Mouse (Mus musculus) hindbrain, embryonic 13.5 days (tissue): ENCODE data around the gene Spaca4. TPM values are rescaled to one million over a fixed set of nuclear protein-coding genes. Genes with fewer than 3 reads are reported as not detected.

Experiments used
- ATAC-seq: fragments of 200-750 bp; cut with Nextera tagmentation; 2 replicates; pipeline ENCODE4 v1.8.0; 2017; ENCODE audit warnings: moderate TSS enrichment; ENCODE audit not compliant: low FRiP score
- H3K27ac ChIP-seq: fragments of 300-500 bp; sonication (generic); 2 replicates; pipeline ENCODE4 v1.5.1; 2015; ENCODE audit warnings: inconsistent platforms, mild to moderate bottlenecking, moderate library complexity
- H3K27me3 ChIP-seq: fragments of 300-500 bp; sonication (generic); 2 replicates; pipeline ENCODE4 v1.6.1; 2015; ENCODE audit warnings: mild to moderate bottlenecking, inconsistent platforms
- H3K36me3 ChIP-seq: fragments of 300-500 bp; sonication (generic); 2 replicates; pipeline ENCODE4 v1.6.1; 2015; ENCODE audit warnings: mild to moderate bottlenecking, inconsistent platforms
- H3K4me1 ChIP-seq: fragments of 300-500 bp; sonication (generic); replicated peaks from 2 replicates; pipeline ENCODE4 v1.6.1; 2015; ENCODE audit warnings: inconsistent platforms
- H3K4me2 ChIP-seq: fragments of 300-500 bp; sonication (generic); 2 replicates; pipeline ENCODE4 v1.6.1; 2015; ENCODE audit warnings: inconsistent platforms, mild to moderate bottlenecking, moderate library complexity
- H3K4me3 ChIP-seq: fragments of 300-500 bp; sonication (generic); 2 replicates; pipeline ENCODE4 v1.5.1; 2015; ENCODE audit warnings: mild to moderate bottlenecking, inconsistent platforms
- H3K9ac ChIP-seq: fragments of 300-500 bp; sonication (generic); 2 replicates; pipeline ENCODE4 v1.6.1; 2015; ENCODE audit warnings: mild to moderate bottlenecking, inconsistent platforms
- H3K9me3 ChIP-seq: fragments of 300-500 bp; sonication (generic); 2 replicates; pipeline ENCODE4 v1.6.1; 2016; ENCODE audit warnings: inconsistent platforms
- WGBS: fragments of 180-500 bp; shearing (Covaris S2); methylation state at CpG from one replicate; pipeline ENCODE4 v1.1.7; 2015; 5-methylcytosine and 5-hydroxymethylcytosine counted together
- polyA plus RNA-seq: library from polyadenylated mRNA; unstranded; fragments of >200 nt; fragmentation: Nextera tagmentation; extraction: Ambion mirVana; gene quantifications from 2 replicates; pipeline ENCODE4 v1.2.1, GENCODE M21; 2015

Gene Spaca4
- polyA plus RNA-seq, 1 experiment from 2014 or later, result not detected

DNA sequence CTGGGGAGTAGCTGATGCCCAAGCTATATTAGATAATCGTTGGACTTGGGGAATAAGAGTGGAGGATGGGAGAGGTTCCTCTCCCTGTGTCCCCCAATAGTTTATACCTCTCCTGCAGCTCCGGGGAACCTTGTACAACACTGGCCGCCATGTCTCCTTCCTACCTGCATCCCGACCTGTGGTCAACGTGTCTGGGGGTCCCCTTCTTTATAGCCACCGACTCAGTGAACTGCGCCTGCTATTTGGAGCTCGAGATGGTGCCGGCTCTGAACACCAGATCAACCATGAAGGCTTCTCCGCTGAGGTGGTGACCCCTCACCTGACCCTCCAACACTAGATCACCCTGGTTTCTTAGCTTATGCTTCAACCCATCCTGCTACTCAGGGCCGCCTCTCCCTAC is 23.3 kb downstream of the Spaca4 start:
- H3K27me3 ChIP-seq, result peaks cover 24% of the 10 kb centered on the region
- H3K9me3 ChIP-seq, result no peaks in the 10 kb centered on the region
- 0 out of 2 replicates have a peak overlapping the region, but pooled peaks have one; percentile 71 for H3K9ac ChIP-seq
- 0 out of 2 replicates have a peak overlapping the region, but pooled peaks have one; percentile 4 for H3K4me2 ChIP-seq
- H3K4me3 ChIP-seq, result no peak overlapping the region; the same call in 1 of the 2 replicates
- H3K36me3 ChIP-seq, result no peaks in the 10 kb centered on the region
- H3K4me1 ChIP-seq, result peaks cover 71% of the 10 kb centered on the region
- 92% methylated on average over 11 of the region's 11 CpGs for WGBS
- no peak overlapping the region for H3K27ac ChIP-seq
- no peak for ATAC-seq

DNA sequence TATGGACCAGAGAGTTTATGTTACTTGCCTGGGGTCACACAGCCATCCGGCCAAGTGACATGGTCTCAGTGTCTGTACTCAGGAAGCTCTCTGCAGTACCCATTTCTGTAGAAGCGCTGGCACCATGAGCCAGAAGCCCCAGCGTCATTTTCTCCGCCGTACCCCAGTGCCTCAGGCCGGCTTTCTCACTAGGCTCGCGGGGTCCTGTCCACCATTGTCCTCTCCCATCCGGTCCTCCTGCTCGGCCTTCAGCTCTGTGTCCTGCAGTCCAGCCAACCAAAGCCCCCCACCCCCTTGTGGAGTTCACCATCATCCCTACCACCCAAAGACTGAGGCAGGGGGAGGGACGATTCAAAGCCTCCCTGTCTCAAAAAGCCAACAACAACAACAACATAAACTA is 24.0 kb downstream of the Spaca4 start:
- ATAC-seq, result no peak
- H3K9me3 ChIP-seq, result no peaks in the 10 kb centered on the region
- peaks cover 64% of the 10 kb centered on the region for H3K4me1 ChIP-seq
- WGBS, result 92% methylated on average over 11 of the region's 11 CpGs
- H3K36me3 ChIP-seq, result no peaks in the 10 kb centered on the region
- H3K27me3 ChIP-seq, result peaks cover 24% of the 10 kb centered on the region
- peak overlapping the region; percentile 54 for H3K4me3 ChIP-seq
- H3K4me2 ChIP-seq, result peak overlapping the region; percentile 94
- H3K9ac ChIP-seq, result 0 out of 2 replicates have a peak overlapping the region, but pooled peaks have one; percentile 25
- H3K27ac ChIP-seq, result no peak overlapping the region

DNA sequence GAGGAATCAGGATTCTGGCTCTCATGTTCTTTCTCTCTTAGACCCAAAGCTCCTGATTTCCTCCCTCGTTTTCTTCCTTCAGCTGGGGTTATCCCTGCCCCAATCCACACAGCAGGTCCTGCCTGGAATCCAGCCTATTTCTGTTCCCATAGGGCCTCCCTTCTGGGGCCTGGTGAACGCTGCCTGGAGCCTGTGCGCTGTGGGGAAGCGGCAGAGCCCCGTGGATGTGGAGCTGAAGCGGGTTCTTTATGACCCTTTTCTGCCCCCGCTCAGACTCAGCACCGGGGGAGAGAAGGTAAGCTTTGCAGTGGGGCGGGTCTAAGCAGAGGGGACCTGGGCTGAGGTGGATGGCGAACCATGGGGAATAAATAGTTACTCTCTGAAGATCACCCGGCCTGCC is 24.5 kb downstream of the Spaca4 start:
- Histone ChIP-seq H3K4me1 (peaks cover 58% of the 10 kb centered on the region), H3K4me3 (peak overlapping the region; percentile 54), H3K27me3 (peaks cover 24% of the 10 kb centered on the region), H3K27ac (peak overlapping the region; percentile 86), H3K9me3 (no peaks in the 10 kb centered on the region), H3K9ac (peak overlapping the region; percentile 71), H3K36me3 (no peaks in the 10 kb centered on the region), H3K4me2 (peak overlapping the region; percentile 94)
- WGBS, result 29% methylated on average over 11 of the region's 11 CpGs
- no peak for ATAC-seq

DNA sequence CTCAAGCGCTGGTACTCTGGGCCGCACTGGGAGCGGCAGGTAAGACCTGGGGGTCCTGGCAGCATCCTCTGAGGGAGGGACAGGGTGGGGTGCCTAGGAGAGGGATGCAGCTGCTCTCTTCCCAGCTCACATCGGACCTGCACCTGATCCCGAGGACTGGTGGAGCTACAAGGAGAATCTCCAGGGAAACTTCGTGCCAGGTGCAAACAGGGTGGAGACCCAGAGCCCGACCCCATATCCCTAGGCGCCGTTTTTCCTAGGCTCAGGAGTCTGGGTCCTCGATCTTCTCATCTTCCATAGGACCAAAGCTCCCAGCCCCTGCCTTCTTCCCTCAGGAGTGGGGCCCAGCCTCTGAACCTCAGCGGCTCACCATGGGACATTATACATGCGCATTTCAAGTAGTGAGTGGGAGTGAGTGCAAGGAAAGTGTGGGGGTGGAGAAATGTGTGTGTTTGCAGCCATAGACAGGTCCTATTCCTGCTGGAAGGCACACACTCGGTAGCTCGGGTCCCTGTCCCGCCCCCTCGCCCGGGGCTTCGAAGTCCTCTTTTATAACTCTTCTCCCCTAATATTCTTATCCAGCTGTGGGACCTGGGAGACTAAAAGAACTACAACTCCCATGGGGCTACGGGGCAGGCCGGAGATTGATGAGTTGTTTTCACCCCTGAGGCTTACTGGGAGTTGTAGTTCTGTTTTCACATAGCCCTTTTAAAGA is 25.2 kb downstream of the Spaca4 start:
- Histone ChIP-seq H3K4me3 (peak overlapping the region; percentile 54), H3K27ac (peak overlapping the region; percentile 86), H3K4me2 (peak overlapping the region; percentile 94), H3K9me3 (no peaks in the 10 kb centered on the region), H3K9ac (peak overlapping the region; percentile 82), H3K4me1 (peaks cover 52% of the 10 kb centered on the region), H3K27me3 (peaks cover 24% of the 10 kb centered on the region), H3K36me3 (no peaks in the 10 kb centered on the region)
- ATAC-seq, result peak; percentile 12; the same call in 1 of the 2 replicates
- WGBS, result under 1% methylated on average over 17 of the region's 20 CpGs

DNA sequence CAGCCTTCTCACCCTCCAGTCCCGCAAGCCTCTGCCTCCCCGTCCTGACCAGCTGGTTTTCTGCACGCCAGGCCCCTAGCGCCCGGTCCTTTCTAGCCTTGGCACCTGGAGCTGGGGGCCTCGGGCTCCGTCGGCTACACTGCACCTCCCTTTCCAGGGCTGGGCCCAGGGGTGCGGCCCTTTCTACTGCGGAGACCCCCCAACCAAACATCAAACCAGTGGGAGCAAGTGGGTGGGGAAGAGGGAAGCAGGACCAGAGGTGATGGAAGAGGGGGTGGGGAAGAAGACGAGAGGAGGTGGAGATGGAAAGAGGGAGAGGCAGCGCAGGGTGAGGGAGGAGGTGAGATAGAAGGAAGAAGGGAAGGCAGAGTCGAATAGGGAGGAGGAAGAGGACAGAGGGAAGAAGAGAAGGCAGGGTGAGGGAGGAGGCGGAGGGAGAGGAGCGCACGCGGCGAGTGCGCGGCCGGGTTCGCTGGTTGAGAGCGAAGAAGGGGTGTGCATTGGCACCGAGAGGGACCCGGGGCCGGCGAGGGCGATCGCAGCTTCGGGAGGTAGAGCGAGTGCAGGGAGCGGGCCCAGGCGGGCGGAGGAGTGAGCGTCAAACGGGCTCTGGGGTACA is 26.0 kb downstream of the Spaca4 start, which contains the start of gene Car11:
Car11 (plus strand) TSS at position 321 of the 619 bp plus-strand sequence.
- H3K4me1 ChIP-seq, result peaks cover 51% of the 10 kb centered on the region
- WGBS, result 1% methylated on average over 36 of the region's 36 CpGs
- H3K4me2 ChIP-seq, result peak within 1 kb of the TSS; percentile 94
- H3K36me3 ChIP-seq, result no peaks in the 10 kb centered on the region
- H3K4me3 ChIP-seq, result peak within 1 kb of the TSS; percentile 54
- H3K9ac ChIP-seq, result peak within 1 kb of the TSS; percentile 82
- H3K27ac ChIP-seq, result peak within 1 kb of the TSS; percentile 86
- ATAC-seq, result no peak
- peaks cover 24% of the 10 kb centered on the region for H3K27me3 ChIP-seq
- H3K9me3 ChIP-seq, result no peaks in the 10 kb centered on the region

DNA sequence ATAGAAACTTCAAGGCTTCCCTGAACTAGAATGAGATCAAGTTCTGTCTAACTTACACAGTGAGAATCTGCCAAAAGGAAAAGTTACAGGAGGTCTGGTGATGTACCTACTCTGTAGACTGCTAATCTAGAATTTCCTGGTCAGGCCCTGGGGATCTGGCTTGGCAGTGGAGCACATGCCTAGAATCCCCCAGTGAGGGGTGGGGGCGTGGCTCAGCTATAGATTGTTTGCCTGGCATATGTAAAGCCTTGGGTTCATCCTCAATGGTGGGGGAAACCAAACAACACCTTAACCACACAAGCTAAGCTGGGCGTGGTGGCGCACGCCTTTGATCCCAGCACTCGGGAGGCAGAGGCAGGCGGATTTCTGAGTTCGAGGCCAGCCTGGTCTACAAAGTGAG is 27.7 kb downstream of the Spaca4 start:
- Histone ChIP-seq H3K4me3 (no peak overlapping the region), H3K9ac (no peak overlapping the region), H3K4me1 (peaks cover 42% of the 10 kb centered on the region), H3K9me3 (no peaks in the 10 kb centered on the region), H3K36me3 (no peaks in the 10 kb centered on the region), H3K4me2 (no peak overlapping the region), H3K27ac (no peak overlapping the region), H3K27me3 (peaks cover 24% of the 10 kb centered on the region)
- WGBS, result 93% methylated on average over 7 of the region's 7 CpGs
- no peak for ATAC-seq

DNA sequence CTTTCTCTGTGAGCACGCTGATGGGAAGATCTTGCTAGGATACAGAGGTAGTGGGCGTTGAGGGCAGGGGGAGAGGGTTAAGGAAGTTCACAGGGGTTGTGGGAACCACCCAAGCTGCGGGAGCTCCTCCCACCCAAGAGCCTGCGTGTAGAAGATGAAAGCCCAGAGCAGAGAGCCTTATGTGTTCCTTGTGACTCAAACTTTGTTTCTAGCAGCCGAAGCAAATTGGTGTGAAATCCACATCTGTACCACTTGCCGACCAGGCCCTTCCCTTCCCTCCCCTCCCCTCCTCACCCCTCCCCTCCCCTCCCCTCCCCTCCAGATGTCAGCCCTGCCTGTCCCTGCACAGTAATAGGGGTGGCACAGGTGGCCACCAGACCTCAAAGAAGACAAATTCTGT is 30.5 kb downstream of the Spaca4 start:
- peaks cover 17% of the 10 kb centered on the region for H3K4me1 ChIP-seq
- H3K27ac ChIP-seq, result no peak overlapping the region
- no peak for ATAC-seq
- no peaks in the 10 kb centered on the region for H3K9me3 ChIP-seq
- H3K4me3 ChIP-seq, result no peak overlapping the region
- no peak overlapping the region for H3K4me2 ChIP-seq
- peaks cover 33% of the 10 kb centered on the region for H3K27me3 ChIP-seq
- WGBS, result 8% methylated on average over 5 of the region's 6 CpGs
- no peaks in the 10 kb centered on the region for H3K36me3 ChIP-seq
- no peak overlapping the region for H3K9ac ChIP-seq

DNA sequence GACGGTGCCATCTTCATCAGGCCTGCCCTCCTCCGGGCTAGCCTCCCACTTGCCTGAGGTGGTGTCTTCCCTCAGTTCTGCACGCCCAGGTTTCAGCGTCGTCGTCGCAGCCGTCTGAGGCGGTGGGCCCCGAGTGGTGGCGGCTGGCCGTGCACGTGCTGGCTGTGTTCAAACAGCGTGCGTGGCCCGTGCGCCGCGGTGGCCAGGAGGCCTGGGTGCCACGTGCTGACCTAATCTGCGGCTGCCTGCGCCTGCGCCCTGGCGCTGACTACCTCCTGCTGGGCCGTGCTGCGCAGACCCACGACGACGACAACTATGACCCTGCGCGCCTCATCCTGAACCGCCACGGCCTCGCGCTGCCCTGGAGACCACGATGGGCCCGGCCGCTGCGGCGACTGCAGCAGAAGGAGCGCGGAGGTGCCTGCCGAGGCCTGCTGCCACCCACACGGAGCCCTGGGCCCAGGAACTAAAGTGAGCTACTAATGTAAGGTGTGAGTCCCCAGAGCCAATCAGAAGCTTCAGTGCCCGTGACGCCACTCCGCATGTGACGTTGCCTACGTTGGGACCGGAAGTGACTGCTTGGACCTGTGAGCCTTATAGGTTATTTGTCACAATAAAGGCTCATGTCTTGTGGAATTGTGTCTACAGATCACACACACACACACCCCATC is 31.6 kb downstream of the Spaca4 start, which contains the start of gene Sec1:
Sec1 (minus strand) TSS at position 482 of the 671 bp plus-strand sequence.
- H3K36me3 ChIP-seq, result no peaks in the 10 kb centered on the region
- H3K9me3 ChIP-seq, result no peaks in the 10 kb centered on the region
- H3K4me2 ChIP-seq, result no peak within 1 kb of the TSS
- H3K4me1 ChIP-seq, result peaks cover 6% of the 10 kb centered on the region; the same call in 1 of the 2 replicates
- no peak within 1 kb of the TSS for H3K9ac ChIP-seq
- no peak for ATAC-seq
- peaks cover 25% of the 10 kb centered on the region for H3K27me3 ChIP-seq
- 87% methylated on average over 50 of the region's 50 CpGs for WGBS
- H3K27ac ChIP-seq, result no peak within 1 kb of the TSS
- no peak within 1 kb of the TSS for H3K4me3 ChIP-seq

DNA sequence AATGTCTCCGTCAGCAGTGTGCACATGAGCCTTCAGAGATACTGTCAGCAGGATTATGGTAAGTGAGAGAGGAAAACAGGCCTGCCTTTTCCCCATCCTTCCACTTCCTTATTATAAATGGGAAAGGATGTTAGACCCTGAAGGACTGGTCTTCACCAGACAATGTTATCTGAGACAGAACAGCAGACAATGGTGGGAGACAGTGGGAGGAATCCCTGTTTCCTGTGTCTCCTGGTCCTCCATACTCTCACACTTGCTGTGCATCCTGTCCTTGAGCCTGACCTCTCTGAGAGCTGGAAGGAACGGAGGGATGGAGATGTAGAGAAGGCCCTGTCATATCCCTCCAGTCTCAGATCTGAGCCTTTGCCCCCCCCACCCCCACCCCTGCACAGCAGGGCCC is 33.2 kb downstream of the Spaca4 start:
- no peak overlapping the region for H3K4me3 ChIP-seq
- no peaks in the 10 kb centered on the region for H3K36me3 ChIP-seq
- H3K4me1 ChIP-seq, result 0 out of 2 replicates have a peak, but pooled peaks cover 6% of the 10 kb centered on the region
- no peaks in the 10 kb centered on the region for H3K9me3 ChIP-seq
- H3K4me2 ChIP-seq, result no peak overlapping the region
- no peak overlapping the region for H3K9ac ChIP-seq
- H3K27ac ChIP-seq, result no peak overlapping the region
- WGBS, result 76% methylated on average over 2 of the region's 2 CpGs
- peaks cover 13% of the 10 kb centered on the region; the same call in 1 of the 2 replicates for H3K27me3 ChIP-seq
- ATAC-seq, result no peak

DNA sequence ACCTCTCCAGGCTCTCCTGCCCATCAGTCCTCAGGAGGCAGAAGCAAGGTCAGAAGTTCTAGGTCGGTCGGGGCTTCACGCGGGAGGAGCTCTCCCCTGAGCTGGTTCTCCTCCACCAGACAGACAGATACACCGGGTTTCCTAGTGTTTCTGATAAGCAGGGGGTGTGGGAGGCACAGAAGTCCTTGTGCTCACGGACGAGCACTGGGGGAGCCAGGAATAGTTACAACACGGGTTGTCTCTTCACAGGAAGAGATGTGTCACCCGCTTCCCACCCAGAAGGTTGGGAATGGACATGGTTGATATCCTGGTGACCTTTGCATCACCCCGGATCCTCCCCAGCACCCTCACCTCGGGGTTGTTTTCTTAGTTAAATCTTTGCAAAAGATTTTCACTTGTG is 35.8 kb downstream of the Spaca4 start:
- no peak overlapping the region for H3K4me3 ChIP-seq
- no peak overlapping the region for H3K9ac ChIP-seq
- H3K27ac ChIP-seq, result no peak overlapping the region
- WGBS, result 83% methylated on average over 11 of the region's 11 CpGs
- peaks cover 22% of the 10 kb centered on the region for H3K27me3 ChIP-seq
- H3K36me3 ChIP-seq, result no peaks in the 10 kb centered on the region
- no peak for ATAC-seq
- peaks cover 19% of the 10 kb centered on the region; the same call in 1 of the 2 replicates for H3K4me1 ChIP-seq
- no peaks in the 10 kb centered on the region for H3K9me3 ChIP-seq
- H3K4me2 ChIP-seq, result no peak overlapping the region

DNA sequence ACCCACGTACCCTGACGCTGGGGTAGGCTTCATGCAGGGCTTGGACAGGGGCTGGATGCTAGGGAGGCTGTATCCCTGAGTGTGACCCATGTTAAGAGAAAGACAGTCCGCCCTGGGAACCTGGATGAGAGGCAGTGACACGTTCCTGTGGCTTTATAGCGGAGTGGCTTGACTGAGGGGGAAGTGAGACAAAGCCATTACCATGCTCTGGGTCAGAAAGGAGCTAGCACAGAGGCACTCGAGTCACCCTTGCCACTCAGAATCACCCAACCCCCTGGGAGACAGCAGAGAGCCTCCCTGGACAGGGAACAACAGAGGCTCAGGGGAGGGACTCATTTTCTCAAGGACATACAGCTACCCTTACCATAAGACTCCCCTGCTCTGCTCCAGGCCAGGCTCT is 36.5 kb downstream of the Spaca4 start:
- H3K27ac ChIP-seq, result no peak overlapping the region
- H3K4me1 ChIP-seq, result peaks cover 15% of the 10 kb centered on the region; the same call in 1 of the 2 replicates
- H3K9ac ChIP-seq, result no peak overlapping the region
- no peaks in the 10 kb centered on the region for H3K36me3 ChIP-seq
- H3K27me3 ChIP-seq, result peaks cover 24% of the 10 kb centered on the region
- 72% methylated on average over 6 of the region's 6 CpGs for WGBS
- H3K9me3 ChIP-seq, result no peaks in the 10 kb centered on the region
- no peak overlapping the region for H3K4me3 ChIP-seq
- ATAC-seq, result no peak
- no peak overlapping the region for H3K4me2 ChIP-seq

DNA sequence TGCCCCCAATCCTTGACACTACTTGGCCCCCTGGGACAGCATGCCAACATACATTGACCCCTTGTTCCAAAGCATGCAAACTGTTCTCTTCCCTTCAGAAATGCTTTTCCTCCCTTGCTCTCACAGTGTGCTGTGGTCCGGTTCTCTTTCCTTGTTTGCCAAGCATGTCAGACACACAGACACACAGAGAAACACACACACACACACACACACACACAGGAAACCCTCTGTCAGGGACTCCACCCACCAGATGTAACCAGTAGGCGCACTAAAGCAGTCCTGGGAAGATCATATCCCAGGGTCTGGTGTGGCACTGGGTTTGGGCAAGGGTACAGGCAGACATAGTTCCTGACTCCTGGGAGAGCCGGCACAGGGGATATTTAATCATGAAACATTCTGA is 38.8 kb downstream of the Spaca4 start:
- Histone ChIP-seq H3K4me1 (peaks cover 27% of the 10 kb centered on the region; the same call in 1 of the 2 replicates), H3K27me3 (peaks cover 24% of the 10 kb centered on the region), H3K9me3 (no peaks in the 10 kb centered on the region), H3K27ac (no peak overlapping the region), H3K9ac (no peak overlapping the region), H3K36me3 (no peaks in the 10 kb centered on the region), H3K4me3 (no peak overlapping the region), H3K4me2 (no peak overlapping the region)
- 64% methylated on average over 3 of the region's 3 CpGs for WGBS
- no peak for ATAC-seq
